Mouse (Mus musculus): ENCODE data around the gene Mt3.

Mt3 gene

DNA sequence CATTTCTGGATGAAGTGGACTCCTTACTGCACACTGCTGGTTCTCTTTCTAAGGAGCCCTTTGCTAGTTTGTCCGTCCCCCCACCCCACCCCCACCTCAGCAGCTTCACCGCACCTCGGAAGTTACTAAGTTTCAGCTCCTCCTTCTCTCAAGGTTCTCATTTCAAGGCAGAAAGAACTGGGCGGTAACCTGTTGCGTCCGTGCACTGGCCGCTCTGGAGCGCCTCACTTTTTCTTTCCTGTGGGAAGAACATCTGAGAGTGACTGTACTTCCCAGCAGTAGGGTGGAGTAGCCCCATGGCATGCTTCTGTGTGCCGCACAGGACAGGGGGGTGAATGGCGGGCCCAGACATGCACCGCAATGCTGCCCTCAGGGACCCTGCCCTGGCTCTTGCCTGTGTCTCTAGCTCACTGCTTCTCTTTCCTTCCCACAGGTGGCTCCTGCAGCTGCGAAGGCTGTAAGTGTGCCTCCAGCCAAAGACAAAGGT, 32.0 kb downstream of the Mt3 start:
- in situ Hi-C loops (cut with MboI, MseI), result no loop called here

DNA sequence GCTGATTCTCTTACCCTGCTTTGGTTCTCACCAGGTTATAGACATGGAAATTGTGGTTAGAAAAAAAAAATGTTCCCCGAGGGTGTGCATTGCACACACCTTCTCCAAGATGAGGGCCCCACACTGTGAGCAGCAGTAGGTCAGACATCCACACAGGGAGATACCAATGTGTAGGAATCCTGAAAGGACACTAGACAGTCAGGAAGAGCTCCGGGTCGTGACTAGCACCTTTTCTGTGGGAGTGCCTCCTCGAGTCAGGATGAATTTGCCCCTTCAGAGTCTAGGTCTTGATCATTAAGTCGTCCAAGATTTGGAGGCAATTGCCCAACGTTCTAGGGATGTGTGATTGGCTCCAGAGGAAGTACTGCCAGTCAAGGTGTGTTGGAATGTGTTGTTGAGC, 33.4 kb downstream of the Mt3 start:
- in situ Hi-C loops (cut with MboI, MseI), result no loop called here

DNA sequence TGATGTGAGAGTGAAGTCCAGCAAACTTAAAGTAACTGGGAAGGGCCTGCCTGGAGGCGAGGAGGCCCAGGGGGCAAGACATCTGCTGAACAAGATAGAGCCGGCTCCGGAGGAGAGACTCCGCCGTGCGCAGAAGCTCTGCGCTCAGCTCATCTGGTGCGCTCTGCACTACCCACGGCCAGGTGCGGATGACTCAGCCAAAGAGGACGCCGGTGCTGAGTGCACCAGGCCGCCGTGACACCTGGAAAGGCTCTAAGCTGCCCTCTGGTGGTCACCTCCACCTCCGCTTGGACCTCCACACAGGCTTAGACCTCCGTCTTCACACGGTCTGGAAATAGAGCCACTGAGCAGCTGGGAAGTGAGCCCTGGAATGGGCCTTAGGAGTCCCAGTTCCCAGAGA, 34.1 kb downstream of the Mt3 start:
- in situ Hi-C loops (cut with MboI, MseI), result no loop called here

DNA sequence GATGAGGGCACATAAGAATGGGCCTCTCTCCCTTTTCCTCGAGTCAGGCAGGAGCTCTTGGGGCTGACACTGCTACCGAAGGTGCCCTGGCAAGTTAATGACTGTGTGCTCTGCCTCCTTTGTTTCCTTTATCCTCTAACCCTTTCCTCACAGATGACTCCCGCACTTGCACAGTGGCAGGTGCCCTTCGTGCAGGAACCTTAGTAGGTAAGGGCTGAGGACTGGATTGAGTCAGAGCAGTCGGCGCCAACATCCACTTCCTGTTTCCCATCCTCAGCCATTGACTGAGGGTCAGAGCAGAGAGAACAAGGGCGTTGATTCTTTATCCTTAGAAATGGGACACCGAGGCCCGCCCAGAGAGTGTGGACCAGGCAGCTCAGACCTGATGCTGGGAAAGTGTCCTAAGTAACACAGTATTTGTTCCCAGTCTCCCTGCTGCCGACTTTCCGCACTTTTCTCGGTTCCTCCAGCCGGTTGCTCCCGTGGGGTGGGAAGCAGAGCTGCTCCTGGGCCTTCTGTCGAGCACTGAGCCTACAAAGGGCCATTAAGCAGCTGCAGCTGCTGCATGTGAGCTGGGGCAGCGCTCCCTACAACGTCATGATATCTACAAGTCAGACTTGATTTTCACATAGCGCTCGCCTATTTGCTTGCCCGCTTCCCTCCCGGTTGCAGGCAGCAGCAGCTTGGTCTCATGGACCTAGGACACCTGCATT, 35.0 kb downstream of the Mt3 start:
- in situ Hi-C loops (cut with MboI, MseI), result no loop called here

DNA sequence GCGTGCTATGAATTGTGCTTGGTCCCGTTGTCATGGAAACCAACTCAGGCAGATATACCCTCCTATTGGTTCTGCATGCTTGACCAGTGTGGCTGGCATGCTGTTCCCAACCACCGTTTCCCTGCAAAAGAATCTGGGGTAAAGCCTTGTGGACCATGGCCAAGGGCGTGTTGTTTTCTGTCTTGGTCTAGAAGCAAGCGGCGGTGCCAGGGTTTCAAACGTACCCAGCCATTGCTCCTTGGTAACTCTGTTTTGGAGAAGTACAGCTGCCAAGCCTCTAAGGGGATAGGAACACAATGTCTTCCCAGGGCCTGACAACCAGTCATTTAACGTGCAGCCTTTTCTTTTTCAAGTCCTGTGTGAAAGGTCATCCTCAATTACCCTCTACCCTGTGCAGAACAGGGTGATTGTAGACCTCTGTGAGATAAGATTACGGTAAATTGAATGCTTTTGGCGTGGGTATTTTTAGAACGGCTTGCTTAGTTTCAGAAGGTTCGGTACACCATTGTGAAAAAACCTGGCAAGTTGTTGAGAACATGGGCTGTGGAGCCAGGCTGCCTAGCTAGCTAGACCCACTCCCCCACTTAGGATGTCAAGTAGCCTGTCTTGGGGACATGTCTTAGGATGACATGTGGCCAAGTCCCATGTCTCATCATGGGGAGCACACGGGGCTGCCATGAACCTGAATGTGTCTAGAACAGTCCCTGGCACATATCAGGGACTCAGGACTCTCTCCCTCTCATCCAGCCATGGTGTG, 37.0 kb downstream of the Mt3 start:
- in situ Hi-C loops (cut with MboI, MseI), result no loop called here

DNA sequence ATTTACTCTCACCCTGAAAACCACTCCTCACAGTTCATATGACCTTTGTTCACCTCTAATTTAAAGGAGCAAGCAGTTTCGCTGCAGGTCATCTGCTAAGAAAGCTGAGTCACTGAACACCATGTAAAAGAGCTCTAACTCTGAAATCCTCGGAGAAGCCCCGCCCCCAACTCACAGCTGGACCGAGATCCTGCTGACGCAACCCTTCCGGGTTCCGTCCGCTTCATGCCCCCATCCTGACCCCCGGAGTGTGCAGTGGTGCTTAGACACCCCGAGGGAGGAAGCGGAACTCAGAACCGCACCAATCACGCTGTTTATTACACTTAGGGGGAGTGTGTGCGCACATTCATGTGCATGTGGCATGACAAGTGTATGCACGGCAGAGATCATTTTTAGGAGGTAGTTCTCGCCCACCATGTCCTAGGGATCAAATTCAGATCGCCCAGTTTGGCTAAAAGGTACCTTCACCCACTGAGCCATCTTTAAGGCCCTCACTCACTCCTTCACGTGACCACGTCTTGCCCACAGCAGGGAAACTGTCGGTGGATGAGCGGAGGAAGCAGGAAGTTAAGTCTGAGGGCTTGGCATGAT, 38.8 kb downstream of the Mt3 start:
- in situ Hi-C loops (cut with MboI, MseI), result no loop called here

DNA sequence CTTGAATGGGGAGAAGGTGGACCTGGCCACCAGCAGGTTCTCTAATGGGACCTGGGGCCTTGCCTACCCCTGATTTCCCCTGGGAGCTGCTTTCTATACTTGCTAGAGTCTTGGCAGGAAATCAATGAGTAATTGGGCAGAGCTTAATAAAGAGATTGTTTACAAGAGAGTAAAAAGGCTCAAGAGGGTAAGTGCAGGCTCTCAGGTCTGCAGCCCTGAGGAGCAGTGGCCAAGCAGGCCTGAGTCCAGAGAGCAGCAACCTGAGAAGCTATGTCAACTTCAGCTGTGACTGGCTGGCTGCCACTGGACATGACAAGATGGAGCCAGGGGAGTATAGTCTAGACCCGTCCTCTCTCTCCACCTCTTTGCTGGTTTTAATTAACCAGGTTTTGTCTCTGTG, 40.5 kb downstream of the Mt3 start:
- in situ Hi-C loops (cut with MboI, MseI), result no loop called here

DNA sequence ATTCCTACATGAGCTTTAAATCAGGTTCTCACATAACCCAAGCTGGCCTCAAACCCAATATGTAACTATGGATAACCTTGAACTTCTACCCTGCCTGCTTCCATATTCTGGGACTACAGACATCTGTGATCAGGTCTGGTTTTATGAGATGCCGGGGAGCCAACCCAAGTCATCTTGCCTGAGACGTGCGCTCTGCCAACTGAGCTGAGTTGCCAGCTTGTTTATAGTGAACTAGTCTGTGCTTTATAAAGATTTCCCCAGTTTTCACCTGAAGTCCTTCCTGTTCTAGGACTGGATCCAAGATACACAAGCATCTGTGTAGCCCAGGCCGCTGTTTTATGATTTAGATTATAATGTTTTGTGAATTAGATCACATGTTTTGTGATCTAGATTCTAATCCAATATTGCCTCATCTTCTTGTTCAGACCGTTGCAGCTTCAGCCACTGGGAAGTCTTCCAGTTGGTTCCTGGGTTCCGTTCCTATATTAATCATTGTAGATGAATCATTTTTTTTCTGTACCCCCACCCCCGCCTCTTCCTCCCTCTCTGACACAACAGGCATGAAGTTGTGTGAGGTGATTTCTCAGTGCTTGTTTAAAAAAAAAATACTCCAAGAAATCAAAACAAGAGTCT, 42.3 kb downstream of the Mt3 start:
- in situ Hi-C loops (cut with MboI, MseI), result no loop called here

DNA sequence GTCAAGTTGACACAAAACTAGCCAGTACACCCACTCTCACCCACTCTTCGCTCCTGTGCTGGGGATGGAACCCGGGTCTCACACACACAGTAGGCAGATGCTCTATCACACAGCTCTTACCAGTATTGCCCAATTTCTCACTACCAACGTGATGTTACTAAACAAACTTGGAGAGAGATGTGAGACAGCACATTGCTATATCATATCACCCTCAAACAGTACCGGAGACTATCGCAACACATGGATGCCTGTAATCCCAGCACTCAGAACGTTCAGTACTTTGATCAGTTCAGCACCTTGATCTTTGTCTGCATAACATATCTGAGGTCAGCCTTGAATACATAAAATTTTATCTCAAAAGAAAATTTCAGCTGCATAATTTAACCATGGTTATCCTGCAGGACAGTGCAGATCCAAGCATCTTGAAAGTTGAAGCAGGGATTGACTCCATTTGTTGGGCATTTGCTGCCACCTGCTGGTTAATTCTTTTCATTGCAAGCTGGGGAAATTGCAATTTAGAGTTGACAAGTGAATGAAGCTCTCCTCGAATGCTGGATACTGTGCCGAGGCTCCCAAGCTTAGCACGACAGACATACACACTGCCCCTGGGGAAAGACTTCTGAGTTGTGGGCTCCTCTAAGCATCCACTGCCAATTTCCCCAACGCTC, 46.9 kb downstream of the Mt3 start:
- in situ Hi-C loops (cut with MboI, MseI), result no loop called here

All from T-helper 1 cell (primary cell).